Mouse (Mus musculus) heart, postnatal 0 days (tissue): Measurements from ENCODE around the gene Itga1.

Source experiments
- CTCF ChIP-seq: IDR thresholded peaks from 2 replicates; pipeline ENCODE4 v1.5.1; 2016; ENCODE audit warnings: antibody characterized with exemption, control low read depth, low read depth
- EP300 ChIP-seq: IDR thresholded peaks from 2 replicates; pipeline ENCODE4 v1.6.1; 2016; ENCODE audit warnings: antibody characterized with exemption, low read depth

DNA sequence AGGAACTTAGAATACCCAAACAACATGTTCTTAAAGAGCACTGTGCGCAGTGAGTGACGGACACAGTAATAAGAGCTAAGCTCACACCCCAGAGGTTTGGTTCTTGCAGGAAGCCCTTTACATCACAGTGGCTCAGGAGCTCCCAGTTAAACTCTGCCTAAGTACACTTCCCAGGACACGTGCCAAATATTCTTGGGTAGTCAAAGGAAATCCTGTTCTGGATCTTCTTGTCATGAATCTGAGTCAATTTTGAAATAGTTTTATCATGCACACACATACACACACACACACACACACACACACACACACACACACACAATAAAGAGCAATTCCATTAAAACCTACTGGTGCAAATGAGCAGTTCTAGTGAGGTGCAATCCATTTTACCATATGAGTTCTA, 30.3 kb downstream of the Itga1 start:
- TF ChIP-seq CTCF, result no peak
- no peak for TF ChIP-seq EP300
